Mouse (Mus musculus) ovary, postnatal 10 days (tissue): ENCODE data around the gene Elfn1.

Experiments
- DNase-seq: peaks from one replicate; pipeline ENCODE4 v3.0.0; 2022; ENCODE audit warnings: low spot score

Gene Elfn1

DNA sequence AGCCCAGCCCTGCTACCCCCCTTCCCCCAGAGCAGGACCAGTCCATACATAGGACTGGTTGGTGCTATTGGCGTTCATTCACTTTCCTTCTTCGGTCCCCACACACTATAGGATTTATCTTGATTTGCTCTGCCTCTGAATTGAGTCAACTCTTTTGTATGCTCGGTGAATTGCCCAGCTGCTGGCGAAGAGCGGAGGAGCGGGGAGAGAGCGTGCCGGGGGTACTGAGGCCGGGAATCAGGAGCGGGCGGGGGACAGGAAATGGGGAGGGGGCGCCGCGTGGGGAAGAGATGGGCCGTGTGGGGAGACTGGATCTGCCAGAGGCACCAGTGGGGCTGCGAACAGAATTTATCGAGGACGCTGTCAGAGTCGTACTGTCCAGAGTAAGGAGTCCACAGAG is 3.8 kb downstream of the Elfn1 start:
- no peak for DNase-seq

DNA sequence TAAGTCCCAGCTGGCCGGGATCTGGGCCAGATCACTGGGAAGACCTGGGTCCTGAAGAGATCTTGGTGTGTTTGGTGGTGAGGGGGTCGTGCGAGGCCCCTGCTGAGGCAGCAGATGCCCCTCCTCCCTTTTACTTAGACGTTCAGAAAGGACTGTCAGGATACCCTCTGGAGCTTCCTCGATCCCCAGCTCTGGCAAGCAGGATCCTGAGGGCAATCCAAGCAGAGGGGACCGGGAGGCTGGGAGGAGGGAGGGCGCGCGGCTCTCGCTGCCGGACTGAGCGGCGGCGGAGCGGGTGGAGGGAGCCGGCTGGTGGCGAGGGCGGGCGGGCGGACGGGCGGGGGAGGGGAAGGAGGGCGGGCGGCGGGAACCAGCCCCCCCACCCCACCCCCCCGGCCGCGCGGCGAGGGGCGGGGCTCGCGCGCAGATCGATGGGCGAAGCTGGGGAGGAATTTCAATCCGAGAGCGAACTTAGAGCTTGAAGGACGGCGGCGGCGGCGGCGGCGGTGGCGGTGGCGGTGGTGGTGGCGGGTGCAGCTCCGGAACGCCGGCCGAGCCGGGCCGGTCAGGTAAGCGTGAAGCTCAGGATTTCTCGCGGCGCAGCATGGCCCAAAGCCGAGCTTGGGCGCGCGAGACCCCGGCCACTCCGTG is 4.5 kb downstream of the Elfn1 start:
- no peak for DNase-seq

- DNase-seq, result no peak
Measured at GRCm38 (mm10) chr5:139921666-139922065, 13.9 kb downstream of the Elfn1 start.

- DNase-seq, result no peak
Measured at GRCm38 (mm10) chr5:139923867-139924266, 16.1 kb downstream of the Elfn1 start.

DNA sequence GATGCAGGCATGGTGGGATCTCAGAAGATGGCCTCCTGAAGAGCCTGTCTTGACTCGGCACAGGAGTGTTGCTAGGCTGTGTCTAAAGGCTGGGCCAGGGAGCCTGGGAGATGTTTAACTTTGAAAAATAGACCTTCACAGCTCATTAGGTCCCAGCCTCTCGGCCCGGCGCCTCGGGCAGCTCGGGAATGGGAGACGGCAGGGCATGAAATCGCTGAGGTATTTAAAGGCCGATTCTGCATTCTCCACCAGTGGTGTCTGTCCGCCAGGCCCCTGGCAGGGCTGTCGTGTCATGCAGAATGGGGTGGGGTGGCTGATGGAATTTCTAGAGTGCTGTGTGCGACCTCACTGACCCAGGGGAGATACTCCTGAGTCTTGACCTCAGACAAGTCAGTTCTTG is 22.4 kb downstream of the Elfn1 start:
- DNase-seq, result no peak

DNA sequence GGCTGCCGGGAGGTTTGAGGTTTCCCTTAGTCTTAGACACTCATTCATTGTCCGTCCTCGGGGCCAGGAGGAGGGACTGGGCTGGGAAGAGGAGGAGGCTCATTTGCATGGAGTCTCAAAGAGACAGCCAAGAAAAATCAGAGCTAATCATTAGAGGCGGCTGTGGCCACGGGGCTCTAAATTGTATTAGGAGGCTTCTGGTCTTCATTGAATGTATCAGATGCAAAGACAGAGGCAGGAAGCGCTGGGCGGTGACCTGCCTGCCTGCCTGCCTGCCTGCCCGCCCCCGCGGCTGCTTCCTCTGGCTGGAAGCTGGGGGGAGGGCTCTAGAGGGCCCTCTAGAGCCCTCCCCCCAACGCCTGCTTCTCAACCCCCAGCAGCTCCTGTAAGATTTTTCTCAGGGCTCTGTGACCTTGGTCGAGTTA is 23.2 kb downstream of the Elfn1 start:
- DNase-seq, result no peak

DNA sequence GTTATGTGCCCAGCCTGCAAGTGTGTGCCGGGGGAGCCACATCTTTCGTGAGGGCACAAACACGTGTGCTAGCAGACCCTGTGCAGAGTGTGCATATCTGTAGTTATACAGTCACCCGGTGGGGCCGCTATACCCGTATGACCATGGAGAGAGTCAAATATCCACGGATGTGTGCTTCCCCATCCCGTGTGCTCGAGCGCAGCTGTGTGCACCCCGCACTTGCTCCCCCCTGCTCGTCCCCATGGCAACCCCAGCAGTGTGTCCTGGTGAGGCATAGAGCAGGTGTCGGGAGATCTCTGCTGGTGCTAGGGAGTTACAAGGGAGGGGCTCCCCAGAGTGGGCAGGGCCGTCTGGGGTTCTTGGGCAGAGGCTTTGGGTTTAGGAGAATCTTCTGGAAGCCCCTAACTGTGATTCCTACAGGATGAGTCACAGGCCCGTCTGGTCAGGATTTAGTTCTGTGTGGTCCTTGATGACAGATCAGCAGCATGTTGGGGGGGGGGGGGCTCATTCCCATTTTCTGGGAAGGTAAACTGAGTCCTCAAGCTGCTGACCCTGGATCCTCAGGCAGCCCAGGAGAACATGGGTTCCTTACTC is 24.3 kb downstream of the Elfn1 start:
- no peak for DNase-seq

GRCm38 (mm10) chr5:139932595-139933271 is 25.0 kb downstream of the Elfn1 start:
- no peak for DNase-seq

DNA sequence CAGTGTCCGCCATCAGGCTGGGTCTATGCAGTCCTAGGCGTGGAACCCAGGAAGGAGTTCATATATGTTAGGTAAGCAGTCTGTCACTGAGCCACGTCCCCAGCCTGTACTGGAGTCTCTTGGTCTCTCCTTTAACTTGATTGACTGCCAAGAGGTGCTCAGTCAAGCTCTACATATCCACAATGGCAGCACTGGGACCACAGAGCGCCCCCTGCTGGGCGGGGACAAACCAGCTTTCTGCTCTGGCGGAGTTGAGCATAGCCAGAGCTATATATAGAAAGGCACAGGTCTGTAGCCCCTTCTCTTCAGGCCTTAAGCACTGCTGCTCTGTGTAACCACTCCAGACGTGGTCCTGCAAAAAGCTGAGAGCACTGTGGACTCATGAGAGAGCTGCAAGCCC is 25.7 kb downstream of the Elfn1 start:
- DNase-seq, result no peak

DNA sequence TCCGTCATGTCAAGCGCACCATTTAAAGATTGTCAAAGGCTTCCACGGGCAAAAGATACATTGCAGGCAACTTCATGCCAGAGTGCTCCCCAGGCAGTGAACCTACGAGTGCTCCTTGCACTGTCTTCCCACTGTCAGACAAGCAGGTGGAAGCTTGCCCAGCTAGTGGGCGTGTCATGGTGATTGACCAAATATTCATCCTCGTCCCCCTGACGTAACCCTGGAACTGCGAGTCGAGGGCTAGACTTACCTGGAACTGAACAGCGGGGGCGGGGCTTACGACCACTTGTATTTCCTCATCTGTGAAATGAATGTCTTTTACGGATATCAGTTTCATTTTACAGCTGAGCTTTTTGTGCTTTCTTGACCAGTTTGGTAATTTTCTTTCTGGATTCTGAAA is 28.7 kb downstream of the Elfn1 start:
- DNase-seq, result no peak

- DNase-seq, result no peak
Measured at GRCm38 (mm10) chr5:139944697-139945096, 37.0 kb downstream of the Elfn1 start.

GRCm38 (mm10) chr5:139945715-139946364 is 38.1 kb downstream of the Elfn1 start:
- DNase-seq, result no peak

DNA sequence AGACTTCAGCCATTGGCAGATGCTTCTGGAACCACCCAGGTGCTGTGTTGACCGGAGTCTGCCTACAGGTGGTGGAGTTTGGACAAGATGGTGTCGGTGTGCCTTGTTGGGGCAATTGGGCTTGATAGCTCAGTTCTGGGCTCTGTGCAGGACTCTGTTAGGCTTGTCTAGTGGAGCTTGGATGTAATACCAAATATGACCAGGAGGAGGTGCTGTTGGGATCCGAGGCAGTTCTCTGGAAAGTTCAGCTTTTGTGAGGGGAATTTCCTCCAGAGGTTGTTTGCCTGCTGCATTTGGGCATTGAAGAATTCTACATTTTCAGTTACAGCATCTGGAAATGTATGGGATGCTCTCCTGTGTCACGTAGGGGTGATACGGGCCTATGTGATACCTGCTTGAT is 39.7 kb downstream of the Elfn1 start:
- DNase-seq, result no peak

DNA sequence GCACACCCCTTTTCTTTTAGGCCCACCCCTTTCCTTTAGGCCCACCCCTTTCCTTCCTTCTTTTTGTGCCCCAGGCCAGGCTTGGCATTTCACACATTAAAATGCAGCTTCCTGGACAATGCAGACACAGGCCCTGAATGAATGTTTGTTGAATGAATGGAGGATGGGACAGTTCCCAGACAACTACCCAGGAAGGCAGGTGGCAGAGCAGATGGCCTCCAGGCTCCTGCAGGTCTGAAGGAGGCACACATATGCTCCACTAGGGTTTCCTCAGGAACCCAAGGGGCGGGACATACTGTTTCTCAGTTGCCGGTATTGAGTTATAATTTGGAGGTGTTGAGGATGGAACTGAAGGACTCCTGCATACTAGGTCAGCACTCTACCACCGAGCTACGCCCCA is 40.8 kb downstream of the Elfn1 start:
- no peak for DNase-seq

DNA sequence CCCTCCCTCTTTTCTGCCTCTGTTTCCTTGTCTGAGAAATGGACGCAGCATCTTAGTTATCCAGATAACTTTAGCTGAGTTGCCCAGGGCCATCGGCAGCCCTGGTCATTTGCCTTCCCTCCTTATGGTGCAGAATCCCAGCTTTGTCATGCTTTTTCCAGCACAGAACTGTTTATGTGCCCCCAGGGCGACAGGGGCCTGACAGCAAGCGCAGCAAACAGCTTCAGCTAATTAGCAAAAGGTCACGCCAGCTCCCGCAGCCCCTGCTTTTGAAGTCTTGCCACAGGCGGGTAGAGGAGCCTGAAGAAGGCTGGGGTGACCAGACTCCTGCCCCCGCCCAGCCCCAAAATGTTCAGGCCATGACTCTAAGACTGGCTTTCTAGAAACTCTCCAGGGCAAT is 41.6 kb downstream of the Elfn1 start:
- DNase-seq, result no peak

DNA sequence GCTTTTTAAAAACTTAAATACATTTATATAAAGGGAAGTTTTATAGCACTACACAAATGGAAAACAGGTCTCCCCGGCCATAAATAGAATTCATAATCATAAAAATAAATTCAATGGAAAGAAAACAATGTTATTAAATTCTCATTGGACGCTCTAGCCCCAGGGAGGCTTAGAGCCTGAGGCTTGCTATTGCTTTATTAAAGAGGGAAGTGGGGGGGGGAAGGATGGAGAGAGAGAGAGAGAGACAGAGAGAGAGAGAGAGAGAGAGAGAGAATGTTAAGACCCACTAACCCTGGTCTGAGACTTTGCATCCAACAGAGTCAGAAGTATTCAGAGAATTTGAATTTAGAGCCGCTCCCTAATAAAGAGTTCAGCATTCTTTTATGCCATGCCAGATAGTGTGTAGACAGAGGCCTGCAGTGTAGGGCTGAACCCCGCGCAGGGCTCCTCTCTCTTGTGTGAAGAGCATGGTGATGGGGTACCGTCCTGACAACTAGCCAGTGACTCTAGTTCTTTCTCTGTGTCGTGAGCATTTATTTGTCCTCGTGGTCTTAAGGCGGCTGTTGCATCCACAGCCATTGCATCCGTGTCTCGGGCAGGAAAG is 42.3 kb downstream of the Elfn1 start:
- DNase-seq, result no peak

GRCm38 (mm10) chr5:139956859-139957258 is 49.1 kb downstream of the Elfn1 start:
- DNase-seq, result no peak

DNA sequence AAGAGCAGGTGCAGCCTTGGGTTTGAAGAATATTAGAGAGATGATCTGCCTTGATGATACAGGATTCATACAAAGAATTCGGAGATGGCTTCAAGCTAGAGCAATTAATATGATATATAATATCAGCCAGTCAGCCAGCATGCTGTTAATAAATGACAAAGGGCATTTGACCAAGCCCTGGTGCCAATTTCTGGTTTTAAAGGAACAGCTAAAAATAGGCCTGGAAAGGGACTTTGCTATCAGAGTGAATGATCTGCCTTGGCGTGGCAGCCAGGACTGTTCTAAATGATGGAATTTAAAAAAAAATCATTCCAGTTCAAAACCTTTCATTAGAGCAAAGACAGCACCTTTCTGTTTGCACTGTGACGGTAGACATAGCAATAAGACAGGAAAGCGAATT is 52.0 kb downstream of the Elfn1 start:
- no peak for DNase-seq

DNA sequence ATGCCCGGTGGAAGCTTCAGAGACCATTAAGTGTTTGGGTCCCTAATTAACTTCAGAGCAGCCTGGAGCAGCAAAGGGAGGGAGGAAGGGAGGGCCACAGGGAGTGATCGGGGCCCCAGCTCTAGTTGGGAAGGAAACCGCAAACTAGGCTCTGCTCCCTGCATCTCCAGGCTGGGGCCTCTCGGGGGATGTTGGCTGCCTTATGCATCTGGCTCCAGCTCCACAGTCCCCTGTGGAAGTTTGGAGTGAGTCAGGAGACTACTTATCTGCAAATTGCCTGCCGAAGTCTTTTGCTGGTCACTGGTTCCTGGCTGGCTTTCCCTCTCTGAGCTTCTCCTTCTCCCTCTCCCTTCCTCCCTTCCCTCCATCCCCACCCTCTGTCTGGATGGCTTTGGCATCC is 56.6 kb downstream of the Elfn1 start:
- no peak for DNase-seq

DNA sequence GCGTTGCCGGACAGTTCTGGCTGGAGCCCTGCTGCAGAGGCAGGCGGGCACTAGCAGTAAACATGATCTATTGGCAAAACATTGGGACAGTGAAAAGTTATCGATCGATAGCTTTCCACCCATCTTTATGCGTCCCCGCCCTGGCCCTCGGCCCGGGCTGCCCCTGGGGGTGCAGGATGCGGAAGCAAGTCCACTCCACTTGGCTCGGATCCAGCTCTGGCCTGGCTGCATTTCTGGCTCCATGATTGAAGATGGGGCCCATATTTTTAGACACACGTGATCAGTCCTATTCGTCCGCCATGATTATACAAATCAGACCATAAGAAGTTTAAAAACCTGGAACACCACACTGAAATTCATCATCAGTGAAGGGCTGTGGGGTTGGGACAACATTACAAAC is 57.9 kb downstream of the Elfn1 start:
- no peak for DNase-seq

DNA sequence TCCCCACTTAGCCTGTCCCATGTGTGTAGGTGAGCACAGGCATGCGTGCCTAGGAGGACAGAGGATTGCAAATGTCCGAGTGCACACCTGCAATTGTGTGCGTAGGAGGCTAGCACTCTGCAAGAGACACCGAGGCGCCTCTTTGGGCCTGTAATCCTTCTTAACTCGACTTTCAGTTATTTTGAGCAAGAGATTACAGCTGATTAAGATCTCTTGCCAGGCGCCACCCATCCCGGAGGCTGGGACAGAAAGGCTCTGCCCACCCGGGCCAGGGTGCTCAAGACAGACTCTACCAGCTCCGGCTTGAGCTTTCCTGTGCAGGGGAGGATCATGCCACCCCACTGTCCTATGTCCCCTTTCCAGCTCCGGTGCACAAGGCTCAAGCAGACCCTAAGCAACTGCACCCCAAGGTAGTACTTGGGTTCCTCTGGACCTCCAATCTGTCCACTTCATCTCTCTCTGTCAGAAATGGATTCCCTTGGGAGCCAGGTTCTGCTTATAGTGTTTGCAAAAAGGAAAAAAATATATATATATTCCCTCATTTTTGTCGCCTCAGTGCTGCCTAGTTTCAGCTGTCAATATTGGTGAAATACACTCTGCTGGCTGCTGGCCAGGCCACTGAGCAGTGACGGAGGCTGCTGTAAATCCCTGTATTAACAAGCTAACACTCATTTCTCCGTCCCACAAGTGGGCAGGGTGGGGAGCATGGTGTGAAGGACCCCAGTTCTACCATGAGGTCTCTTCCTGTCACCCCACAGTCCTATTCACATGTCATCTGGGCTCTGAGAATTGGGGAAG is 61.6 kb downstream of the Elfn1 start:
- DNase-seq, result no peak

DNA sequence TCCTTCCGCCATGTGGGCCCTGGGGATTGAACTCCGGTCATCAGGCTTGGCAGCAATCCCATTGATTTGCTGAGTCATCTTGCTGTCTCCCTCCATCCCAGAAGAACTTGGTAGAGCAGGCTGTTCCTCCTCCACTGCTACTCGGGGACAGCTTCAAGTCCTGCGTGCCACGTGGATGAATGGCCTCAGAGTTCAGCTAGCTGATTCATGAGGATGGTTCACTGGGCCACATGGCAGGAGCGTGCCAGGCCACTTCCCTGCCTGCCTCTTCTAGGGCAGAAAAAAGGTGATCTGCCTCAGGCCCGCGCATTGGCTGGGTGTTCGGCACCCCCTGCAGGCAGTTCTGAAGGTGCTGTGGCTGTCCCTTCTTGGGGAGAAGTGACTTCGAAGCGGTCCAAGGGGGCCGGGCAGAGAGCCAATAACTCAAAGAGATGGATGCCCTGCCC is 62.5 kb downstream of the Elfn1 start:
- no peak for DNase-seq
